Mouse (Mus musculus) lung, adult 18-20 months (tissue): ENCODE results near the gene Gm35134.
"Not testable (repeated sequence)": the region's sequence is repeated elsewhere in the genome, so short reads cannot be mapped to it uniquely, and the experiment has no call there.

Experiments used
- DNase-seq, 2 experiments: peaks; one replicate each; pipeline ENCODE4 v3.0.0; 2022; ENCODE audit warnings: mixed read lengths in 2 of 2

The Gm35134 gene

DNA sequence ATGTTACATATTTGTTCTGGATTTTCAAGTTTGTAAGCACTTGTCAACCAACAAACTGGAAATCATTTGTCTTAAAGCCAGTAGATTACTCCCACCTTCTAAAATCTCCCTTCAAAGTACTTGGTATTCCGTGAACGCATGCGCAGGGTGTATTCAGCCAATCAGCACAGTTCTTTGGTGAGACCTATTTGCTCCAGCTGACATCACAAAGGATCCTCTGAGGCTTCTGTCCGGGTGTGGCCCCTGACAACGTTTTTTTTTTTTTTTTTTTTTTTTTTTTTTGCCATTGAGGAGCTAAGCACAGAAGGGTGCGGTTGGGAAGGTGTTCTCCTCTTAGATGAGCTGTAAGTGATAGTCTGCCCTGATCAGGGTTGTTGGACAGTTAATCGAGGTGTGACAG lies at the start of gene Gm35134:
Gene Gm35134 (plus strand): TSS at position 301 of the 400 bp plus-strand sequence.
- DNase-seq, result not testable (repeated sequence)
